11 mouse cellular contexts compared by ENCODE assay signal in the genomic region with DNA sequence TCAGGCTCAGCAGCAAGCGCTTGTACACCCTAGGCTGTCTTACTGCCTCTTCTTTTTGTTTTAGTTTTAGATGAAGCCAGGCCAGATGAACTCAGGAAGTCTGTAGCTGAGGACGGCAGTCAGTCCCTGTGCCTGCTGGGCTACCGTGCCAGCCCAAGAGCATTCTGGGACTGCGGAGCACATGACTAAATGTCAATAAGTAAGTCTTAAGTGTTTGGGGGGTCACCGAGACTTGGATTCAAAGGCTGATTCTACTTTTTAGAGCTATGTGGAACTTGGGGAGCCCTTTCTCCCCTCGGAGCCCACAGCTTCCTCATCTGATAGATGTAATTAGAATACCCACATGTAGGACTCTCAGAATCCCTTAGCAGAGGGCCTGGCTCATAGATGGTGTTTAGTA. TPM values are rescaled to one million over a fixed set of nuclear protein-coding genes. Genes with fewer than 3 reads are reported as not detected.
DNase-seq lines count a peak whose midpoint lies in the region; ATAC-seq and TF ChIP-seq lines count a peak whose summit lies in the region.
"Had no signal": no experiment of that assay in that cellular context is flagged by ENCODE, and none has a peak within 500 bp of the region (broad histone marks: within the 10 kb centered on the region; RNA-seq: fewer than 3 reads in every experiment).

No protein-coding gene starts in this region.

- no peak for TF ChIP-seq POLR2A in kidney, adult 2 months (IDR thresholded peaks at IDR 0.05; ENCODE audit: low read depth, low read length)
- no peak for TF ChIP-seq POLR2A in bone marrow, adult 2 months (IDR thresholded peaks at IDR 0.05; ENCODE audit: borderline replicate concordance, control insufficient read depth, low read depth, low read length)
- TF ChIP-seq POLR2A in small intestine, adult 2 months (IDR thresholded peaks at IDR 0.05; ENCODE audit: low read depth, low read length), result no peak

- peaks cover 5% of the 10 kb centered on the region; the same call in 1 of the 2 replicates for H3K4me1 ChIP-seq in kidney, adult 2 months (ENCODE audit: control insufficient read depth, insufficient read depth, low read length)
- H3K4me1 ChIP-seq in megakaryocyte, embryonic 14.5 days, result peaks cover 60% of the 10 kb centered on the region
- peaks cover 2% of the 10 kb centered on the region; the same call in 1 of the 2 replicates for H3K4me1 ChIP-seq in bone marrow, adult 2 months (ENCODE audit: control insufficient read depth, insufficient read depth, low read length)
- H3K4me1 ChIP-seq in small intestine, adult 2 months (ENCODE audit: control insufficient read depth, insufficient read depth, insufficient read length, low read length), result peaks cover 14% of the 10 kb centered on the region

- no peaks in the 10 kb centered on the region for H3K27me3 ChIP-seq in kidney, adult 2 months (replicated peaks; ENCODE audit: control insufficient read depth, insufficient read depth, low read length)
- no peaks in the 10 kb centered on the region for H3K27me3 ChIP-seq in megakaryocyte, embryonic 14.5 days (replicated peaks)
- H3K27me3 ChIP-seq in small intestine, adult 2 months (ENCODE audit: control insufficient read depth, insufficient read depth, low read length), result no peaks in the 10 kb centered on the region

- no peaks in the 10 kb centered on the region for H3K36me3 ChIP-seq in kidney, adult 2 months (ENCODE audit: control insufficient read depth, insufficient read depth, low read length)
- no peaks in the 10 kb centered on the region for H3K36me3 ChIP-seq in megakaryocyte, embryonic 14.5 days (replicated peaks; ENCODE audit: low read length)
- no peaks in the 10 kb centered on the region for H3K36me3 ChIP-seq in small intestine, adult 2 months (ENCODE audit: control insufficient read depth, insufficient read depth, low read length)

- peak overlapping the region; percentile 2; the same call in 1 of the 2 replicates for H3K27ac ChIP-seq in kidney, adult 2 months (ENCODE audit: insufficient read depth, low read depth, low read length)
- H3K27ac ChIP-seq in bone marrow, adult 2 months (ENCODE audit: control insufficient read depth, insufficient read depth, low read depth, low read length, poor library complexity), result peak overlapping the region; percentile 12; the same call in 1 of the 2 replicates
- H3K27ac ChIP-seq in small intestine, adult 2 months (ENCODE audit: insufficient read depth, low read depth, low read length), result peak overlapping the region; percentile 53

- no peak overlapping the region for H3K4me3 ChIP-seq in kidney, adult 2 months (ENCODE audit: insufficient read depth, low read depth, low read length)
- H3K4me3 ChIP-seq in megakaryocyte, embryonic 14.5 days (replicated peaks), result peak overlapping the region; percentile 46
- no peak overlapping the region for H3K4me3 ChIP-seq in bone marrow, adult 2 months (replicated peaks; ENCODE audit: control insufficient read depth, low read depth, low read length)
- H3K4me3 ChIP-seq in small intestine, adult 2 months (ENCODE audit: low read depth, low read length), result no peak overlapping the region

- no peak for ATAC-seq in megakaryocyte, adult 5-6 weeks (ENCODE audit: poor library complexity, severe bottlenecking)

- H3K9me3 ChIP-seq in megakaryocyte, embryonic 14.5 days, result no peaks in the 10 kb centered on the region

- peak; percentile 24 for DNase-seq in kidney, adult 2 months
- no peak for DNase-seq in kidney, postnatal 4 days
- no peak for DNase-seq in frontal cortex, adult 2 months (ENCODE audit: extremely low spot score in 1 of 2, low spot score in 1 of 2)
- DNase-seq: gastrocnemius, postnatal 14 days; lung, postnatal 4 days had no signal

- 58% methylated on average over 6 of the region's 6 CpGs for WGBS in kidney, adult 2 months
- WGBS in bone marrow, adult 2 months, result 12% methylated on average over 6 of the region's 6 CpGs
- 27% methylated on average over 6 of the region's 6 CpGs for WGBS in small intestine, adult 2 months

- no peak for TF ChIP-seq CTCF in kidney, adult 2 months (conservative IDR thresholded peaks at IDR 0.05; ENCODE audit: insufficient read depth, insufficient read length, low read depth, low read length)
- no peak for TF ChIP-seq CTCF in bone marrow, adult 2 months (IDR thresholded peaks at IDR 0.05; ENCODE audit: control insufficient read depth, insufficient read depth, low read length)
- TF ChIP-seq CTCF in small intestine, adult 2 months (IDR thresholded peaks at IDR 0.05; ENCODE audit: extremely low read depth, insufficient read length, insufficient replicate concordance, low read depth, low read length), result no peak

RNA-seq across cellular contexts. Expression of gene Mlec, which starts 2.7 kb away (rescaled TPM):
- polyA plus RNA-seq in kidney, adult 2 months (2012; rRNA removed), result 202 and 209 TPM in 2 replicates
- polyA plus RNA-seq in megakaryocyte, embryonic 14.5 days (2012; ENCODE audit: insufficient read depth, low replicate concordance), result 69.9 and 84.4 TPM in 2 replicates
- 76.4 and 97.7 TPM in 2 replicates for total RNA-seq in megakaryocyte, adult 5-6 weeks (2015)
- total RNA-seq in megakaryocyte, adult 5-6 weeks (2017), result 117 and 118 TPM in 2 replicates
- 25.2 and 56.9 TPM in 2 replicates for polyA plus RNA-seq in bone marrow, adult 2 months (2011; ENCODE audit: insufficient read depth, insufficient read length, low replicate concordance, missing spikeins)
- 56.0 and 78.3 TPM in 2 replicates for polyA plus RNA-seq in small intestine, adult 2 months (2012; rRNA removed)
- polyA plus RNA-seq in frontal cortex, adult 2 months (2012; rRNA removed), result 66.5 and 67.1 TPM in 2 replicates

RNA-seq across cellular contexts. Expression of gene Unc119b, which starts 25.9 kb away (rescaled TPM):
- polyA plus RNA-seq in kidney, adult 2 months (2012; rRNA removed), result 138 and 141 TPM in 2 replicates
- polyA plus RNA-seq in megakaryocyte, embryonic 14.5 days (2012; ENCODE audit: insufficient read depth, low replicate concordance), result 13.4 and 25.4 TPM in 2 replicates
- 12.5 and 14.0 TPM in 2 replicates for total RNA-seq in megakaryocyte, adult 5-6 weeks (2015)
- 13.3 and 19.9 TPM in 2 replicates for total RNA-seq in megakaryocyte, adult 5-6 weeks (2017)
- 3.7 and 7.8 TPM in 2 replicates for polyA plus RNA-seq in bone marrow, adult 2 months (2011; ENCODE audit: insufficient read depth, insufficient read length, low replicate concordance, missing spikeins)
- polyA plus RNA-seq in small intestine, adult 2 months (2012; rRNA removed), result 16.9 and 26.5 TPM in 2 replicates
- polyA plus RNA-seq in frontal cortex, adult 2 months (2012; rRNA removed), result 27.9 and 28.9 TPM in 2 replicates

RNA-seq across cellular contexts. Expression of gene Cabp1, which starts 33.5 kb away (rescaled TPM):
- polyA plus RNA-seq in kidney, adult 2 months (2012; rRNA removed), result 1.7 and 2.6 TPM in 2 replicates
- polyA plus RNA-seq in megakaryocyte, embryonic 14.5 days (2012; ENCODE audit: insufficient read depth, low replicate concordance), result 1.7 TPM in 1 of 2 replicates, not detected in the other
- not detected in 2 replicates for total RNA-seq in megakaryocyte, adult 5-6 weeks (2015)
- not detected in 2 replicates for total RNA-seq in megakaryocyte, adult 5-6 weeks (2017)
- not detected in 2 replicates for polyA plus RNA-seq in bone marrow, adult 2 months (2011; ENCODE audit: insufficient read depth, insufficient read length, low replicate concordance, missing spikeins)
- polyA plus RNA-seq in small intestine, adult 2 months (2012; rRNA removed), result 0.89 and 1.0 TPM in 2 replicates
- polyA plus RNA-seq in frontal cortex, adult 2 months (2012; rRNA removed), result 291 and 354 TPM in 2 replicates
- total RNA-seq: hematopoietic stem cell, adult 5-6 weeks; monocyte, adult 5-6 weeks had no signal

RNA-seq across cellular contexts. Expression of gene Acads, which starts 41.5 kb away (rescaled TPM):
- 220 and 241 TPM in 2 replicates for polyA plus RNA-seq in kidney, adult 2 months (2012; rRNA removed)
- 34.8 and 43.5 TPM in 2 replicates for polyA plus RNA-seq in megakaryocyte, embryonic 14.5 days (2012; ENCODE audit: insufficient read depth, low replicate concordance)
- 13.5 and 15.2 TPM in 2 replicates for total RNA-seq in megakaryocyte, adult 5-6 weeks (2015)
- 13.0 and 17.4 TPM in 2 replicates for total RNA-seq in megakaryocyte, adult 5-6 weeks (2017)
- 12.0 and 23.7 TPM in 2 replicates for polyA plus RNA-seq in bone marrow, adult 2 months (2011; ENCODE audit: insufficient read depth, insufficient read length, low replicate concordance, missing spikeins)
- 63.3 and 95.9 TPM in 2 replicates for polyA plus RNA-seq in small intestine, adult 2 months (2012; rRNA removed)
- 13.1 and 14.9 TPM in 2 replicates for polyA plus RNA-seq in frontal cortex, adult 2 months (2012; rRNA removed)

Comparison
In these comparisons a context has a peak if more than half of its experiments do, and no peak if none do; other contexts are left out.
1. H3K27ac ChIP-seq: peak in every context shown above with its lines; median percentile 53 in small intestine, adult 2 months; 12 in bone marrow, adult 2 months; 2 in kidney, adult 2 months.
2. RNA of gene Cabp1, which starts 33.5 kb away (polyA plus RNA-seq): 291 to 354 TPM in frontal cortex, adult 2 months; 1.7 TPM in megakaryocyte, embryonic 14.5 days, 1.7 to 2.6 TPM in kidney, adult 2 months, 0.89 to 1.0 TPM in small intestine, adult 2 months and not detected in bone marrow, adult 2 months; every median in the first group is over 10 times any median in the second.